ENCODE assay signal across 12 mouse cellular contexts in genomic region chr5:67848511-67849014, GRCm38 (mm10). TPM values are rescaled to one million over a fixed set of nuclear protein-coding genes. Genes with fewer than 3 reads are reported as not detected.
DNase-seq lines count a peak whose midpoint lies in the region; ATAC-seq and TF ChIP-seq lines count a peak whose summit lies in the region.
"Had no signal": no experiment of that assay in that cellular context is flagged by ENCODE, and none has a peak within 500 bp of the region (broad histone marks: within the 10 kb centered on the region; RNA-seq: fewer than 3 reads in every experiment).

No protein-coding gene starts in this region.

- no peak for DNase-seq in heart, postnatal 36 days
- peak; percentile 30 for DNase-seq in MEL-GATA-1-ER (ENCODE audit: extremely low read depth, low read depth)
- peak; percentile 22 for DNase-seq in forebrain, postnatal 0 days
- no peak for DNase-seq in adrenal gland, postnatal 4 days (ENCODE audit: low spot score in 2 of 2)
- no peak for DNase-seq in cerebellum, postnatal 10 days
- no peak for DNase-seq in spleen, postnatal 14 days (ENCODE audit: low spot score in 2 of 2)
- DNase-seq: adrenal gland, adult 2 months; cerebellum, adult 2 months; right cerebral cortex, postnatal 25 days; thymus, postnatal 36 days had no signal

- H3K4me3 ChIP-seq in heart, embryonic 16.5 days (ENCODE audit: low read length): no peak overlapping the region
- peak overlapping the region; percentile 98 for H3K4me3 ChIP-seq in forebrain, postnatal 0 days (ENCODE audit: low read depth, low read length)
- H3K4me3 ChIP-seq in liver, embryonic 16.5 days (ENCODE audit: low read depth, low read length): no peak overlapping the region

- no peak for ATAC-seq in heart, embryonic 16.5 days (replicated peaks; ENCODE audit: extremely low read depth, insufficient read depth, low FRiP score)
- ATAC-seq in forebrain, postnatal 0 days: no peak
- ATAC-seq in liver, embryonic 16.5 days (ENCODE audit: low read depth): no peak

- intact Hi-C loops in heart, postnatal 36 days (cut with DNase I): loop anchor here (5.0 to 10.0 kb wide), 3 partner anchors 94 to 314 kb away; partner anchors contain the start of gene Gm5108

- no peaks in the 10 kb centered on the region for H3K9me3 ChIP-seq in heart, embryonic 16.5 days (replicated peaks; ENCODE audit: control insufficient read depth, low read length)
- H3K9me3 ChIP-seq in forebrain, postnatal 0 days (ENCODE audit: low read length): no peaks in the 10 kb centered on the region
- no peaks in the 10 kb centered on the region for H3K9me3 ChIP-seq in liver, embryonic 16.5 days (replicated peaks; ENCODE audit: control insufficient read depth, low read length)

- 58% methylated on average over 12 of the region's 12 CpGs for WGBS in heart, embryonic 16.5 days
- WGBS in forebrain, postnatal 0 days: 30% methylated on average over 12 of the region's 12 CpGs
- 39% methylated on average over 12 of the region's 12 CpGs for WGBS in liver, embryonic 16.5 days (ENCODE audit: insufficient replicate concordance)

- TF ChIP-seq CTCF in forebrain, postnatal 0 days (IDR thresholded peaks at IDR 0.05; ENCODE audit: low read depth): no peak

- no peak overlapping the region for H3K9ac ChIP-seq in heart, embryonic 16.5 days (ENCODE audit: low read length)
- peak overlapping the region; percentile 92; the same call in 1 of the 2 replicates for H3K9ac ChIP-seq in forebrain, postnatal 0 days
- H3K9ac ChIP-seq in liver, embryonic 16.5 days (ENCODE audit: low read depth, low read length): no peak overlapping the region

- no peaks in the 10 kb centered on the region for H3K27me3 ChIP-seq in heart, embryonic 16.5 days (ENCODE audit: control insufficient read depth, insufficient read depth, low read length)
- H3K27me3 ChIP-seq in forebrain, postnatal 0 days (ENCODE audit: insufficient read depth, low read length): no peaks in the 10 kb centered on the region
- no peaks in the 10 kb centered on the region for H3K27me3 ChIP-seq in liver, embryonic 16.5 days (ENCODE audit: control insufficient read depth, insufficient read depth, low read depth, low read length)

- H3K27ac ChIP-seq in heart, embryonic 16.5 days (ENCODE audit: low read length): no peak overlapping the region
- H3K27ac ChIP-seq in forebrain, postnatal 0 days (ENCODE audit: low read depth, low read length): peak overlapping the region; percentile 91; the same call in 1 of the 2 replicates
- no peak overlapping the region; the same call in 1 of the 2 replicates for H3K27ac ChIP-seq in liver, embryonic 16.5 days (ENCODE audit: low read length)

- H3K4me2 ChIP-seq in heart, embryonic 16.5 days (ENCODE audit: low read depth, low read length): peak overlapping the region; percentile 96
- H3K4me2 ChIP-seq in forebrain, postnatal 0 days (ENCODE audit: low read depth): peak overlapping the region; percentile 93
- H3K4me2 ChIP-seq in liver, embryonic 16.5 days (ENCODE audit: low read depth, low read length): peak overlapping the region; percentile 98

- no peaks in the 10 kb centered on the region for H3K36me3 ChIP-seq in heart, embryonic 16.5 days (ENCODE audit: control insufficient read depth, insufficient read depth)
- no peaks in the 10 kb centered on the region for H3K36me3 ChIP-seq in forebrain, postnatal 0 days (ENCODE audit: insufficient read depth)
- no peaks in the 10 kb centered on the region for H3K36me3 ChIP-seq in liver, embryonic 16.5 days (ENCODE audit: control insufficient read depth, insufficient read depth)

- H3K4me1 ChIP-seq in heart, embryonic 16.5 days (ENCODE audit: control insufficient read depth, insufficient read depth, low read length): peaks cover 12% of the 10 kb centered on the region
- peaks cover 27% of the 10 kb centered on the region for H3K4me1 ChIP-seq in forebrain, postnatal 0 days (ENCODE audit: insufficient read depth)
- H3K4me1 ChIP-seq in liver, embryonic 16.5 days (ENCODE audit: control insufficient read depth, low read depth, low read length): peaks cover 36% of the 10 kb centered on the region

RNA-seq across cellular contexts. Expression of gene Atp8a1, which starts 1.3 kb away (rescaled TPM):
- 10.5 and 13.0 TPM in 2 replicates for polyA plus RNA-seq in heart, embryonic 16.5 days (2015; fragmentation: Nextera tagmentation; extraction: Ambion mirVana)
- 10 to 100 TPM; 24.5 to 24.7 TPM for total RNA-seq in heart, postnatal 36 days (2021)
- 75.7 and 83.8 TPM in 2 replicates for total RNA-seq in forebrain, postnatal 0 days (2014; rRNA removed)
- polyA plus RNA-seq in forebrain, postnatal 0 days (2015; fragmentation: Nextera tagmentation; extraction: Ambion mirVana): 25.7 and 30.9 TPM in 2 replicates
- 40.9 and 48.4 TPM in 2 replicates for polyA plus RNA-seq in liver, embryonic 16.5 days (2015; fragmentation: Nextera tagmentation; extraction: Ambion mirVana)
- 10 to 100 TPM; 21.8 to 22.4 TPM for total RNA-seq in adrenal gland, postnatal 4 days (2021)

Comparison
In these comparisons a context has a peak if more than half of its experiments do, and no peak if none do; other contexts are left out.
1. DNase-seq: peak in MEL-GATA-1-ER (single experiment) and forebrain, postnatal 0 days (single experiment); none in heart, postnatal 36 days (0 of 2), adrenal gland, postnatal 4 days (0 of 2), cerebellum, postnatal 10 days (0 of 2) and spleen, postnatal 14 days (0 of 2).
2. Peak in every context shown above with its lines, with median percentiles within 50 percentile points of each other: H3K4me2 ChIP-seq.